ENCODE assay signal across 40 mouse cellular contexts in the genomic region with DNA sequence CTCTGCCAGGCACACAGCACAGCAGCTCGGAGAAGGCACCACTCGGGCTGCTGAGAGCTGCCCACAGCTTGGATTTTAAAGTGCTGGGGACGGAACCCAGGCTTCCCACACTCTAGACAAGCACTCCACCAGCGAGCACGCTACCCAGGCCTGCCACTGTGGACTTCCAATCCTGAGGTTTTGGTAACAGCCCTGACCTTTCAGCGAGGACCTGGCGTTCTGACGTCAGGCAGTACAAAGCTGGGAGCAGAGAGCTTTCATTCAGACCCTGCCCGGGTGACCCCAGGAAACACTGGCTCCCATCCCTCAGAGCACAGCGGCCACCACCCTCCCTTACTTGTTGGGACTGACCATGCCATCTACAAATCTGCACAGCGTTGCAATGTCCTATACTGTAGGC. TPM values are rescaled to one million over a fixed set of nuclear protein-coding genes. Genes with fewer than 3 reads are reported as not detected.
"Had no signal": no experiment of that assay in that cellular context is flagged by ENCODE, and none has a peak within 500 bp of the region (broad histone marks: within the 10 kb centered on the region; RNA-seq: fewer than 3 reads in every experiment).

No protein-coding gene starts in this region.

RNA-seq across cellular contexts. Expression of a gene that starts 16.0 kb away (rescaled TPM):
- total RNA-seq: left cerebral cortex, adult 8-10 months; left cerebral cortex, postnatal 10 days; left cerebral cortex, postnatal 14 days; left cerebral cortex, postnatal 25 days; left cerebral cortex, postnatal 36 days; left cerebral cortex, postnatal 4 days; liver, adult 2 months; megakaryocyte progenitor cell, adult 5-6 weeks; megakaryocyte, adult 5-6 weeks; megakaryocyte-erythroid progenitor cell, adult 5-6 weeks; midbrain, postnatal 0 days; monocyte, adult 5-6 weeks had no signal
- polyA plus RNA-seq: limb, embryonic 10.5 days; limb, embryonic 11.5 days; limb, embryonic 12.5 days; limb, embryonic 13.5 days; limb, embryonic 15.5 days; liver, adult 2 months; liver, embryonic 11.5 days; liver, embryonic 12.5 days; liver, embryonic 13.5 days; liver, embryonic 14.5 days; liver, embryonic 15.5 days; liver, embryonic 16.5 days; liver, postnatal 0 days; lung, embryonic 14.5 days; lung, embryonic 15.5 days; lung, embryonic 16.5 days; lung, postnatal 0 days; midbrain, embryonic 10.5 days; midbrain, embryonic 11.5 days; midbrain, embryonic 12.5 days; midbrain, embryonic 13.5 days; midbrain, embryonic 14.5 days; midbrain, embryonic 15.5 days; midbrain, embryonic 16.5 days; midbrain, postnatal 0 days; neural tube, embryonic 11.5 days had no signal

RNA-seq across cellular contexts. Expression of a gene that starts 20.0 kb away (rescaled TPM):
- total RNA-seq: left cerebral cortex, adult 8-10 months; left cerebral cortex, postnatal 10 days; left cerebral cortex, postnatal 14 days; left cerebral cortex, postnatal 25 days; left cerebral cortex, postnatal 36 days; left cerebral cortex, postnatal 4 days; liver, adult 2 months; megakaryocyte progenitor cell, adult 5-6 weeks; megakaryocyte, adult 5-6 weeks; megakaryocyte-erythroid progenitor cell, adult 5-6 weeks; midbrain, postnatal 0 days; monocyte, adult 5-6 weeks had no signal
- polyA plus RNA-seq: limb, embryonic 10.5 days; limb, embryonic 11.5 days; limb, embryonic 12.5 days; limb, embryonic 13.5 days; limb, embryonic 14.5 days; limb, embryonic 15.5 days; liver, adult 2 months; liver, embryonic 11.5 days; liver, embryonic 12.5 days; liver, embryonic 13.5 days; liver, embryonic 14.5 days; liver, embryonic 15.5 days; liver, embryonic 16.5 days; liver, postnatal 0 days; lung, adult 2 months; lung, embryonic 14.5 days; lung, embryonic 15.5 days; lung, embryonic 16.5 days; lung, postnatal 0 days; macrophage; midbrain, embryonic 10.5 days; midbrain, embryonic 11.5 days; midbrain, embryonic 12.5 days; midbrain, embryonic 13.5 days; midbrain, embryonic 14.5 days; midbrain, embryonic 15.5 days; midbrain, embryonic 16.5 days; midbrain, postnatal 0 days; myocyte; neural tube, embryonic 11.5 days had no signal

RNA-seq across cellular contexts. Expression of a gene that starts 30.5 kb away (rescaled TPM):
- total RNA-seq: liver, adult 2 months; megakaryocyte progenitor cell, adult 5-6 weeks; megakaryocyte, adult 5-6 weeks; megakaryocyte-erythroid progenitor cell, adult 5-6 weeks; monocyte, adult 5-6 weeks had no signal
- polyA plus RNA-seq: limb, embryonic 12.5 days; liver, adult 2 months; liver, embryonic 12.5 days; liver, embryonic 13.5 days; liver, embryonic 14.5 days; liver, embryonic 16.5 days; liver, postnatal 0 days; lung, postnatal 0 days; midbrain, embryonic 11.5 days; midbrain, embryonic 12.5 days; neural tube, embryonic 11.5 days had no signal
